Mouse (Mus musculus): Measurements from ENCODE around the gene Chrd. TPM values are rescaled to one million over a fixed set of nuclear protein-coding genes. Genes with fewer than 3 reads are reported as not detected.
A peak's percentile ranks its signal among the peaks of the same experiment; 100 is the strongest.

The Chrd gene
- total and polyA plus RNA-seq, 2 experiments from 2014 or later, result 6.2 to 35.5 TPM

DNA sequence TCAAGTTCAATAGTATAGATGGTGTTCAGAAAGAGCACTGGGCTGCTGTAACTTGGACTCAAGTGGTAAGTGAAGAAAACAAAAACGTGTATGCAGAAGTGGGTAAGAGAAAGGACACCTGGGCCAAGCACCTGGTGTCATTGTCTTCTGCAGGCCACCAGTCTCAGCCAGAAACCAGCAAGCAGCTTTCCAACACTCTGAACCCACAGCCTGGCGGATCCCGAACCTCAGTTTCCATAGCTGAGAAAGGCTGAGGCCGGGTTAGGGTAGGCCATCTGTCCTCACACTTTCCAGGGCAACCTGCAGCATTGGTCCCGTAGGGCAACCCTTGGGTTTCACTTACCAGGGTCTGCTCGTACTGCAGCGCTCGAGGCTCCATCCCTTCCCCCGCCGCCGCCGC, 17.4 kb upstream of the Chrd start:
- peak overlapping the region; percentile 82 for H3K9ac ChIP-seq (replicated peaks; ENCODE audit: low read length)
- H3K27me3 ChIP-seq (ENCODE audit: insufficient read depth, low read length), result no peaks in the 10 kb centered on the region
- H3K36me3 ChIP-seq (ENCODE audit: insufficient read depth, low read length), result peaks cover 20% of the 10 kb centered on the region; the same call in 1 of the 2 replicates
- WGBS, result 2% methylated on average over 12 of the region's 12 CpGs
- ATAC-seq (no peak), DNase-seq (ENCODE audit: low spot score) (no peak)
- no peak for TF ChIP-seq CTCF (IDR thresholded peaks at IDR 0.05; ENCODE audit: low read depth)
- peak overlapping the region; percentile 82 for H3K4me2 ChIP-seq (ENCODE audit: low read depth, low read length)
- H3K4me1 ChIP-seq (ENCODE audit: insufficient read depth, low read length), result peaks cover 18% of the 10 kb centered on the region; the same call in 1 of the 2 replicates
- peak overlapping the region; percentile 96 for H3K27ac ChIP-seq
- no peaks in the 10 kb centered on the region for H3K9me3 ChIP-seq (ENCODE audit: low read length)
- peak overlapping the region; percentile 63 for H3K4me3 ChIP-seq (ENCODE audit: low read length)

GRCm38 (mm10) chr16:20715976-20716840, 16.7 kb upstream of the Chrd start:
- under 1% methylated on average over 58 of the region's 68 CpGs for WGBS
- DNase-seq (ENCODE audit: low spot score) (peak; percentile 89), ATAC-seq (peak; percentile 75)
- H3K4me2 ChIP-seq (ENCODE audit: low read depth, low read length), result peak overlapping the region; percentile 82
- H3K4me3 ChIP-seq (ENCODE audit: low read length), result peak overlapping the region; percentile 63
- H3K27me3 ChIP-seq (ENCODE audit: insufficient read depth, low read length), result no peaks in the 10 kb centered on the region
- peak; percentile 50 for TF ChIP-seq CTCF (IDR thresholded peaks at IDR 0.05; ENCODE audit: low read depth)
- H3K4me1 ChIP-seq (ENCODE audit: insufficient read depth, low read length), result peaks cover 18% of the 10 kb centered on the region; the same call in 1 of the 2 replicates
- no peaks in the 10 kb centered on the region for H3K9me3 ChIP-seq (ENCODE audit: low read length)
- peaks cover 20% of the 10 kb centered on the region; the same call in 1 of the 2 replicates for H3K36me3 ChIP-seq (ENCODE audit: insufficient read depth, low read length)
- peak overlapping the region; percentile 82 for H3K9ac ChIP-seq (replicated peaks; ENCODE audit: low read length)
- H3K27ac ChIP-seq, result peak overlapping the region; percentile 96

DNA sequence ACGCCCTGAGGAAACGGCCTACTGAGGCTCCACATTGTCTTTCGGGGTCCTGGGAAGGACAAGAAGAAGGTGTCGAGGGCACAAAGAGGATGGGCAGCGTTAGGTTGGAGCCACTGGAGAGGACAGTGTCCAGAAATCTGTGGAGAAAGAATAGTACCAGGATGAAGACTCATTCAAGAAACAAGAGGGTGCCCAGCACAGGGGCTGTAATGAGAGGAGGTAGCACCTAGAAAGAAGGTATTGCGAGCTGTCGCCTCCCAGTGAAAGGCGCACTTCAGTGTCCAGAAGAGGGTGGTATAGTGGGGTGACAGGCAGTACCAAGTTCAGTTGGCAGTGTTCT, 16.1 kb upstream of the Chrd start:
- ATAC-seq, result no peak

GRCm38 (mm10) chr16:20717181-20717977, 15.5 kb upstream of the Chrd start, which contains the start of the genes Polr2h and Clcn2:
TSS of gene Polr2h (plus strand) at chr16:20717665.
TSS of gene Clcn2 (minus strand) at chr16:20717746.
- Histone ChIP-seq H3K27me3 (ENCODE audit: insufficient read depth, low read length) (no peaks in the 10 kb centered on the region), H3K4me3 (ENCODE audit: low read length) (peak within 1 kb of the TSS; percentile 63), H3K4me2 (ENCODE audit: low read depth, low read length) (peak within 1 kb of the TSS; percentile 82), H3K9me3 (ENCODE audit: low read length) (no peaks in the 10 kb centered on the region), H3K9ac (replicated peaks; ENCODE audit: low read length) (peak within 1 kb of the TSS; percentile 82), H3K4me1 (ENCODE audit: insufficient read depth, low read length) (peaks cover 18% of the 10 kb centered on the region; the same call in 1 of the 2 replicates), H3K27ac (peak within 1 kb of the TSS; percentile 96), H3K36me3 (ENCODE audit: insufficient read depth, low read length) (peaks cover 14% of the 10 kb centered on the region; the same call in 1 of the 2 replicates)
- peak; percentile 72 for TF ChIP-seq CTCF (IDR thresholded peaks at IDR 0.05; ENCODE audit: low read depth)
- DNase-seq (ENCODE audit: low spot score) (peak; percentile 98), ATAC-seq (peak; percentile 92)
- under 1% methylated on average over 62 of the region's 62 CpGs for WGBS

More for the DNA sequence above, 16.1 kb upstream of the Chrd start:
- DNase-seq (ENCODE audit: low spot score), result no peak
- Histone ChIP-seq H3K4me2 (ENCODE audit: low read depth, low read length) (peak overlapping the region; percentile 82), H3K36me3 (ENCODE audit: insufficient read depth, low read length) (peaks cover 19% of the 10 kb centered on the region; the same call in 1 of the 2 replicates), H3K27ac (peak overlapping the region; percentile 96), H3K27me3 (ENCODE audit: insufficient read depth, low read length) (no peaks in the 10 kb centered on the region), H3K4me3 (ENCODE audit: low read length) (peak overlapping the region; percentile 63), H3K9me3 (ENCODE audit: low read length) (no peaks in the 10 kb centered on the region), H3K4me1 (ENCODE audit: insufficient read depth, low read length) (peaks cover 18% of the 10 kb centered on the region; the same call in 1 of the 2 replicates), H3K9ac (replicated peaks; ENCODE audit: low read length) (peak overlapping the region; percentile 82)
- peak; percentile 28; the same call in 1 of the 2 replicates for TF ChIP-seq CTCF (IDR thresholded peaks at IDR 0.05; ENCODE audit: low read depth)
- WGBS, result 2% methylated on average over 8 of the region's 8 CpGs

DNA sequence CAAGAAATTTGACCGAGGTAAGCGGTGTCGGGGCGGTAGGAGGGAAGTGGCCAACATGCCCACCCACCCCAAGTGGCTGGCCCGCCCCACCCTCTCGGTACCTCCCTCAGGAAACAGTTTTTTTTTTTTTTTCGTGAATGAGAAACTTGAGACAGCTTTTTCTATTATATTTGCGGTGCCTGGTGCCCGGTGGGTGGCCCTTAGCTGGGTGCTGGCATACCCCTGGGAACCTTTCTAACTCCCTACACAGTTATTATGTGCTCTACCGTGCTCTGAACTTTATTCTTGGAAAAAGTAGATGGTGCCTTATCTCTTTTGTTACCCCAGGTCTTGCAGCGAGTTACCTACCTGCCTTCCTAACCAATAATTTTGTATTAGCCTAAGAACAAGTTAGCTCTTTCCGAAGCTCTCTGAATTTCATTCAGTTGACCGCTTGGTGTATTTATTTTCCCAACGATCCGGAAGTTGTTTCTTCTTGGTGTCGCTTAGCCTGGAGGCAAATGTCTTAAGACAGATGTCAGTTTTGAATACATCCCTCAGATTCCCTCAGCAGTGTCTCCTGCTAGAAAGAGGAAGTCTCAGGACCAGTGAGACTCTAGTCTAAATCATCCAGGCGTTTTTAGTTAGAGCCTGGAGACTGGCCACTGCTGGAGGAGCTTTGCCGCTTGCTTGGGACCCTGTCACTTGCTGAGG, 14.8 kb upstream of the Chrd start:
- peaks cover 13% of the 10 kb centered on the region; the same call in 1 of the 2 replicates for H3K36me3 ChIP-seq (ENCODE audit: insufficient read depth, low read length)
- H3K27me3 ChIP-seq (ENCODE audit: insufficient read depth, low read length), result no peaks in the 10 kb centered on the region
- H3K27ac ChIP-seq, result peak overlapping the region; percentile 96; the same call in 1 of the 2 replicates
- H3K9me3 ChIP-seq (ENCODE audit: low read length), result no peaks in the 10 kb centered on the region
- H3K4me2 ChIP-seq (ENCODE audit: low read depth, low read length), result peak overlapping the region; percentile 82
- no peak for TF ChIP-seq CTCF (IDR thresholded peaks at IDR 0.05; ENCODE audit: low read depth)
- ATAC-seq (peak; percentile 22), DNase-seq (ENCODE audit: low spot score) (no peak)
- peak overlapping the region; percentile 63 for H3K4me3 ChIP-seq (ENCODE audit: low read length)
- WGBS, result 2% methylated on average over 18 of the region's 18 CpGs
- H3K4me1 ChIP-seq (ENCODE audit: insufficient read depth, low read length), result peaks cover 18% of the 10 kb centered on the region; the same call in 1 of the 2 replicates
- peak overlapping the region; percentile 82 for H3K9ac ChIP-seq (replicated peaks; ENCODE audit: low read length)

DNA sequence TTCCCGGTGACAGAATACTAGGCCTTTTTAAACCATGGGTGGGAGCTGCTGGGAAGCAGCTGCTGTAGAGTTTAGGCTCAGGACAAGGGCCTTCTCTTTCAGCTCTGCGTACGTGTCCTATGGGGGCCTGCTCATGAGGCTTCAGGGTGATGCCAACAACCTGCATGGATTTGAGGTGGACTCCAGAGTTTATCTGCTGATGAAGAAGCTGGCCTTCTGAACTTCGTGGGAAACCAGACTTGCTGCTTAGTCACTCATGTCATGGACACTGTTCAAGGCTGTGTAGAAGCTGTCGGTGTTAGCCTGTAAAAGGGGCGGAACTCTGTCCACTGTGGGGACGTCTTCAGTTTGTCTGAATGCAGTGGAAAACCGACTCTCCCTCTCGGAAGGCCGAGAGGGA, 11.1 kb upstream of the Chrd start:
- Histone ChIP-seq H3K9me3 (ENCODE audit: low read length) (no peaks in the 10 kb centered on the region), H3K4me2 (ENCODE audit: low read depth, low read length) (no peak overlapping the region), H3K9ac (replicated peaks; ENCODE audit: low read length) (no peak overlapping the region), H3K27ac (no peak overlapping the region), H3K4me1 (ENCODE audit: insufficient read depth, low read length) (0 out of 2 replicates have a peak, but pooled peaks cover under 1% of the 10 kb centered on the region), H3K27me3 (ENCODE audit: insufficient read depth, low read length) (no peaks in the 10 kb centered on the region), H3K36me3 (ENCODE audit: insufficient read depth, low read length) (peaks cover 13% of the 10 kb centered on the region; the same call in 1 of the 2 replicates), H3K4me3 (ENCODE audit: low read length) (no peak overlapping the region)
- TF ChIP-seq CTCF (IDR thresholded peaks at IDR 0.05; ENCODE audit: low read depth), result no peak
- 90% methylated on average over 10 of the region's 10 CpGs for WGBS
- ATAC-seq, result no peak
- no peak for DNase-seq (ENCODE audit: low spot score)

All from hindbrain, postnatal 0 days (tissue).